Mouse (Mus musculus) E14TG2a.4 (cell line): Measurements from ENCODE around the gene Tifa.

Source experiments
- CTCF ChIP-seq: conservative IDR thresholded peaks from 2 replicates; pipeline ENCODE4 v1.5.1; 2014; ENCODE audit warnings: low read length
- NANOG ChIP-seq: IDR thresholded peaks from 2 replicates; pipeline ENCODE4 v1.6.1; 2014; ENCODE audit warnings: borderline replicate concordance, low read length, mixed read lengths

- no peak for TF ChIP-seq CTCF
- no peak for TF ChIP-seq NANOG
Measured at GRCm38 (mm10) chr3:127863571-127863970, 74.0 kb downstream of the Tifa start.
